Mouse (Mus musculus) CH12.LX (cell line): ENCODE results near the gene Poln.

Experiments used
- CTCF ChIP-seq, 2 experiments: IDR thresholded peaks in 1 of 2; conservative IDR thresholded peaks in 1 of 2; 2 replicates each; pipeline ENCODE4 v1.5.1; 2011 to 2012; ENCODE audit warnings: low read depth in 2 of 2, low read length in 2 of 2, improper control_type of control experiment in 1 of 2, inconsistent platforms in 1 of 2, mild to moderate bottlenecking in 1 of 2, moderate library complexity in 1 of 2
- ELF1 ChIP-seq: IDR thresholded peaks from 2 replicates; pipeline ENCODE4 v1.6.1; 2014; ENCODE audit warnings: low read depth, mild to moderate bottlenecking, inconsistent platforms, low read length, improper control_type of control experiment
- MAX ChIP-seq: IDR thresholded peaks from 2 replicates; pipeline ENCODE4 v1.6.1; 2011; ENCODE audit warnings: low read length, improper control_type of control experiment
- MEF2A ChIP-seq: IDR thresholded peaks from 2 replicates; pipeline ENCODE4 v1.6.1; 2014; ENCODE audit warnings: low read depth, mild to moderate bottlenecking, inconsistent platforms, low read length, improper control_type of control experiment, borderline replicate concordance
- NRF1 ChIP-seq: IDR thresholded peaks from 2 replicates; pipeline ENCODE4 v1.6.1; 2014; ENCODE audit warnings: low read depth, mild to moderate bottlenecking, inconsistent platforms, low read length, improper control_type of control experiment, moderate library complexity
- ZNF384 ChIP-seq: IDR thresholded peaks from 2 replicates; pipeline ENCODE4 v1.6.1; 2012; ENCODE audit warnings: low read depth, low read length, improper control_type of control experiment, inconsistent platforms

- TF ChIP-seq MAX (0 out of 2 replicates have a peak, but pooled peaks have one; percentile 51), ZNF384 (no peak), ELF1 (peak; percentile 52; the same call in 1 of the 2 replicates), NRF1 (no peak; the same call in 1 of the 2 replicates), MEF2A (no peak), CTCF (conservative IDR thresholded peaks at IDR 0.05 in 1 of 2, IDR thresholded peaks at IDR 0.05 in 1 of 2; ENCODE audit: low read depth in 2 of 2, low read length in 2 of 2) (no peak)
Measured at GRCm38 (mm10) chr5:34196423-34196822, 27.2 kb upstream of the Poln start.
